Mouse (Mus musculus) heart, postnatal 25 days (tissue): ENCODE measurements around the gene Nedd9. TPM values are rescaled to one million over a fixed set of nuclear protein-coding genes. Genes with fewer than 3 reads are reported as not detected.

ENCODE experiments used
- DNase-seq: peaks from one replicate; pipeline ENCODE4 v3.0.0; 2022; ENCODE audit warnings: low spot score
- intact Hi-C: fragments of 180-260 bp; cut with DNase I; formaldehyde crosslinking; loops from one replicate; pipeline ENCODE4 v1.15.1; 2025
- total RNA-seq, 2 experiments: library from RNA; stranded (reverse); gene quantifications; 2 replicates each; pipeline ENCODE4 v1.2.3; 2021

The Nedd9 gene
- 10 to 100 TPM; 23.3 to 28.2 TPM for total RNA-seq

DNA sequence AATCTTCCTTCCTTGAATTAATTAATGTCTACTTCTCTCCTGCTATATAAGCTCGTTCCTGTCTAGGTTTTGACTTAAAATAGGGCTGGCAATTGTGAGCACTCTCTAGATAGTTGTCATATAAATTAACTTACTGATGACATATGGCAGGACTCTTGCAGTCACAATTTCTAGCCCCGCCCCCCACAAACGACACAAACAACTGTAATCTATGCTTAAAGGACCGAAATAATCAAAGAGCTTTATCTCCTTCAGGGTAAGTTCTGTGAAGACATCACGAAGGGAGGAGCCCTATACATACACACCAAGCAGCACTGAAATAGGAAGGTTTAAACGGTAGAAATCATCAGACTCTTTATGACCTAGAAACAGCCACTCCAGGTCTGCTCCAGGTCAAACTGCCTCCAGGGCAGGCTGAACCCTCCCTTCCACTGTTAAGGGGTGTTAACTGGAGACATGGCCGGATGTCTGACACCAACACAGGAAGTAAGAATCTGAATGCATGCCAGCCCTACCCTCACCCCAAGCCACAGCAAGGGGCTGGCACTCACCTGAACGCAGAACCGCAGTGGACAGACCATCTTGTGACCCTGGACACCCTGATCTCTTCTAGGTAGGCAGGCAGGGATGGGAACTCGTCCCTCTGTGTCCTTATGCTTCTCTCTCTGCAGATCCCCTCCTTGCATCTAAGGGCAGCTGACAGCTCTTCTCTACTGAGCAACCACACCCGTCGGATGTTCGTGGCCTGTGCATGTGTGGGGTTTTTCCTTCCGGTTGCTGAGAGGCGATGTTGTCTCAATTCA is at the start of gene Nedd9:
TSS of gene Nedd9 (minus strand) at position 757 of the 803 bp plus-strand sequence.
- intact Hi-C loops, result no loop called here
- DNase-seq, result peak; percentile 35

DNA sequence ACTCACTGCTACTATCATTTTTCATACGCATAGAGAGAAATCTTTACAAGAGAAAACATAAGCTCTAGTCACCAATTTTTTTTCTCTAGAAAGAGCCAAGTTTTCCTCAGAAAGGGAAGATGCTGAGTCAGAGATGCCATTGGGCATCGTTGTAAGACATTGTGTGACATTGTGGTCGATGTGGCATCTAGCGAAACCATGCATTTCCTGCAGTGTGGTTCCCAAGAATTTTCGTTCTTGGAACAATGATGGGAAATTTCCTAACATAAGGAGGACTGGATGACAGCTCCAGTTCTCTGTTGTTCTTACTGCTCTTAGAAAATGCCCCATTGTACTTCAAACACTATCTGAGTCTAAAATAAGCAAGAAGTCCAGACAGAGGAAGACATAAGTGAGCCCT is 45.5 kb upstream of the Nedd9 start:
- DNase-seq, result no peak
- intact Hi-C loops, result no loop called here

DNA sequence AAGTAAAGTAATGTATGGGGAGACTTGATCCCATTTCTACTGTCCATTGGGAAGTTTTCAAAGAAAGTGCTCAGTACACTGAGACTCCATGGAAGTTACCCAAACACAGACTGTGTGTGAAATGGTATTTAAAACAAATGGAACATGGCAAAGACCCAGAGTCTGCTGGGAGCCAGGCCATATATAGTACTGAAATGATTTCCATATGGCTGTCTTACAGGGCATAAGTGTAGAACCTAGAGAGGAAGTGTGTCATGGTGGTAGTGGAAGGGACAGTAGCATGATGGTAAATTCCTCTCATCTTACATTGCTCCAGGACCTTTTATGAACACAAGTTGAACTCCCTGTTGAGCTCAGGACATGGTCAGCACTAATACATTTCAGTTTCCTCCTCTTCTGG is 43.2 kb upstream of the Nedd9 start:
- intact Hi-C loops, result no loop called here
- DNase-seq, result no peak

DNA sequence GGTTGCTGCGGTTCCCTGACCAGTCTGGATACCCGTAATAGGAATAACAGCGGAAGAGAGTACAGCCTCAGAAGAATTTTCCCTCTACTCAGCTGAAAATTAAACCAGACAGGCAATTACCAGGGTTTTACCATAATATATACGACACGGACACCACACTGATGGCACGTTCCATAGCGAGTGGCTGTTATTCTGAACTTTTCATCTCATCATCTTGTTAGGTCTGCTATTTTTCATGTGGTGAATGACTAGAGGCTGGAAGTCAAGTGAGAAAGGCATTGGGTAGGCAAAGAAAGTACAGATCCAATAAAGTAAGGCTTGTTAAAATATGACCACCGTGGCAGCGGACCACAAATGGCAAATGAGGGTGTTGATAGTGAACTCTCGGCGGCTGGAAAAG is 37.0 kb upstream of the Nedd9 start:
- no peak for DNase-seq

DNA sequence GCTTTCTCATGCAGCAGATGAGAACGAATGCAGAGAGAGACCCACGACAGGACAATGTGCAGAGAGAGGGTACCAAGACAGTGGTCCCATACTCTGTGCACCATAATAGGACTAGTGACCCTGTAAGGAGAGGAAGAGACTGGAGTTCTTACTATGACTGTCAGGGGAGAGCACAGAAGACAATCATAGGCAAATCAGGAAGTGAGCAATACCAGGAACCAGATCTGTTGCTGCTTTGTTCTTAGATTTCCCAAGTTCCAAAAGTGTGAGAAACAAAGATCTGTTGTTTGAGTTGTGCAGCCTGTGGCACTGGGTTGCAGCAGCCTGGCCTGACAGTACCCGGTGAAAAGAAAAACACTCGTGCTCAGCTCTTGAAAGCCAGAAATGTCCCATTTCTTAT is 34.1 kb upstream of the Nedd9 start:
- intact Hi-C loops, result no loop called here
- no peak for DNase-seq

More for the DNA sequence above, 37.0 kb upstream of the Nedd9 start:
- intact Hi-C loops, result no loop called here

DNA sequence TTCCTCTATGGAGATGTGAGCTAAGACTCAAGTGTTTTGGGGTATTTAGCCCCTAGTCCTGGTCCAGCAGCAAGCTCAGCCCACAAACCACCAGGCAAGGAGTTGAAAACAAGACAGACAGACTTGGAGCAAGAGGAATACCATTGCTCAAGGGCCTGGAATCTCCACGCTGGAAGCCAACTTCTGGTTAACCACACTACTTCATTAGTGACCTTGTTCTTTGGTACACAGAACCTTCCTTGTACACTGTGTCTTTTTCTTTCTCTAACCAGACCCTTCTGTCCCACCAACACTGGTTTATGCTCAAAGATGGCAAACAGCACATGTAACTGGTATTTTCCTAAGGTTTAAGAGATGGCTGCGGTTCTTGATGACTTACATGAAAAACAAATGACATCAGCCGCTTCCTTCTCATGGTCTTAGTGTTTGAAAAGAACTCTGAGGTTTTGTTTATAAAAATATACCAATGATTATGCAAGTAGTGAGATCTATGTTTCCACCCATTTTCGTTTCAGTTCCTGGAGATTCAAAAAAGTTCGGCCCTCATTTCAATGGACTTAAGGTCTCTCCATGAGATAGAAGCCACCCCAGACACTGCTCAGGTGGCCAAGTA is 33.5 kb upstream of the Nedd9 start:
- intact Hi-C loops, result no loop called here

DNA sequence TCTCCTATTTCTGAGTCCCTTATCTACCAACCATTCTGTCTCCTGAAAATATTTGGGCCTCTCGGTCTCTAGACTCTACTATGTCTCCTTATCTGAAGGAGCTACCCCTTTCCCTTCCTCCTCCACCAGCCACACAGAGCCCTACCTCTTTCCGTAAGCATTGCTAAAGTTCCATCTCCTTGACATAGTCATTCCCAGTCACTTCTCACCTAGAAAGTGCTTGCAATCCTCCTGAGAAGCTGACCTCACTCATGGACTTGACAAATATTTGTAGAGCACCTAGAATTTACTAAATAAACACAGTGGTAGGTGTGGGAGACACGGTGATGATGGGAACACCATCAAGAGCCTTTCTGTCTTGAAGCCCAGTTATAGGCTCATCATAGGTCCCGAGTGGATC is 32.6 kb upstream of the Nedd9 start:
- intact Hi-C loops, result no loop called here
- DNase-seq, result no peak

More for the DNA sequence above, 33.5 kb upstream of the Nedd9 start:
- no peak for DNase-seq

DNA sequence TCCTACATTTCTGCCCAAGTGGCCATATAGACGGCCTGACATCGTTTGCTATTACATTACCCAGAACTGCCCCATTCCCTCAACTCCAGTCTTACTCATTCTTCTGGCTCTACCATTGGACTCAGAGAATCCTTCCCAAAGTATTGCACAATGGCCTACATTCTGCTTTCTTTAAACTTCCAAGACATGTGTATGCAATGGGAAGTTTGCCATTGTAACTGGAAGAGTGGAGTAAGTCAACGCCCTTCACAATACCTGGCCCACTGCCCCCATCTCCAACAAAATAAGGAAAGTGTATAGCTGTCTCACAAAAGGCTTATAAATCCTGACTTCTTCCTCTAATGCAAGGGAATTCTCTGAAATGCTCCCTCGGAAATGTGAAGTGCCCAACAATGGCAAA is 30.0 kb upstream of the Nedd9 start:
- no peak for DNase-seq

DNA sequence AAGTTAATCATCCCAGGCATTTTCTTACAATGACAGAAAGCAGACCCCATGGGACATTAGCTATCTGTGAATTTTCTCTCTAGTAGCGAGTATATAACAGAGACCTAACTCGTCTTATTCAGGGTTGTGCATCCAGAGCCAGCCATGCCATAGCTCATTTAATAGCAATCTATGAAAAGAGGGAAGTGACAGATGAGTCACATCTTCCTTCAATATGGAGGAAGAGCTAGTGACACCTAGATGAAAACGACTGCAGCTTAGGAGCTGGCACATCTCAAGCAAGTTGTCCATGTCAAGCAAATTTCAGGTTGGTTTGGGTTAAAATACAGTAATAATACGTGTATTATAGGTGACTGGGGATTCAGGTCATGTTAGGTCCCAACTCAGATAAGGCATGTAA is 28.6 kb upstream of the Nedd9 start:
- no peak for DNase-seq
- intact Hi-C loops, result no loop called here

More for the DNA sequence above, 30.0 kb upstream of the Nedd9 start:
- intact Hi-C loops, result no loop called here

DNA sequence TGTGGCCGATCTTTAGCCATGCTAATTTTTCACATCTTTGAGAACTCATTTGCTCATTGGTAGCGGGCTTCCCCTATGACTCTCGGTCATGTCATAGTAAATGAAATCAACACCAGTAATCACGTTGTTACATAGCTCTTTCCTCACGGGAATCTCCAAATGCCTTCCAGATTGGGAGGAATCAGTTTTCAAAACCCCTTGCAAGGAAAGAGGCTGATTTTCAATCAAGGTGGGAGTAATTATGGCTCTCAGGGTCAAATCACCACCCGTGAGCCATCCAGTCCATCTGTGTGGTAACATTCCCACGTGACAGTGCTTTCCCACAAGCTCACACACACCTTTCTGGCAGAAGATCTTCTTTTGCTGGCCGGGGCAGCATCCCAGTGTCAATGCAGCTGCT is 27.8 kb upstream of the Nedd9 start:
- no peak for DNase-seq
- intact Hi-C loops, result no loop called here

DNA sequence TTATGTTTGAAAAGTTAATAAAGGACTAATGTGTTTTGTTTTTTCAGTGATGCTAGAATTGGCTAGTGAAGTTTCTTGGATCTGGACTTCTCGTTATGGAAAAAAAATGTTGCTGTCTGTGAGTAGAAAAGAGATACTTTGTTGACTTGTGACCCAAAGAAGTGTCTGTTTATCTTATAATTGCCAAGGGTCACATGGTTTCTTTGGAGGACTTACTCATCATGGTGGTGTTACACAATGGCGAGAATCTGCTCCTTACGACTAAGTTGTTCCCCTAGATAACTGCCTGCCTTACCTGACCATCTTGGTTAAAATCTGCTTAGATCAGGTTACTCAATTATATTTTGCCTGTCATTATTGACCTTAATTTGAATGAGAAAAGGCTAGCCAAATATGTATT is 26.3 kb upstream of the Nedd9 start:
- intact Hi-C loops, result no loop called here
- no peak for DNase-seq

DNA sequence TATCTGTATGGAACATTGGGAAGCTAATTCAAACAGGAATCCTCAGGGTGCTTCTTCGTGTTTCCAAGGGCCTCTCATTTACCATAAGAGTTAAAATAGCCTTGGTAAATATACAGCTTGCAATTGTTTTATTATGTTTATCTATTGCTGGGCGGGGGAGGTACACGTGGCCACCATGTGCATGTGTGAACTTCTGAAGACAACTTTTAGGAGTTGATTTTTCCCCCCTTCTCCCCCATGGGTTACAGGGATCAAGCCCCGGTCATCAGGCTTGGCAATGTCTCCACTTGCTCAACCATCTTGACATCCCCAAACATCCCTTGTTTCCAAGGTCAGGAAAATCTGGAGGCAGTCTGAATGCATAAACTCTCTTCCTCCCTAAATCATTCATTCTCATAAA is 25.1 kb upstream of the Nedd9 start:
- DNase-seq, result no peak
- intact Hi-C loops, result no loop called here

DNA sequence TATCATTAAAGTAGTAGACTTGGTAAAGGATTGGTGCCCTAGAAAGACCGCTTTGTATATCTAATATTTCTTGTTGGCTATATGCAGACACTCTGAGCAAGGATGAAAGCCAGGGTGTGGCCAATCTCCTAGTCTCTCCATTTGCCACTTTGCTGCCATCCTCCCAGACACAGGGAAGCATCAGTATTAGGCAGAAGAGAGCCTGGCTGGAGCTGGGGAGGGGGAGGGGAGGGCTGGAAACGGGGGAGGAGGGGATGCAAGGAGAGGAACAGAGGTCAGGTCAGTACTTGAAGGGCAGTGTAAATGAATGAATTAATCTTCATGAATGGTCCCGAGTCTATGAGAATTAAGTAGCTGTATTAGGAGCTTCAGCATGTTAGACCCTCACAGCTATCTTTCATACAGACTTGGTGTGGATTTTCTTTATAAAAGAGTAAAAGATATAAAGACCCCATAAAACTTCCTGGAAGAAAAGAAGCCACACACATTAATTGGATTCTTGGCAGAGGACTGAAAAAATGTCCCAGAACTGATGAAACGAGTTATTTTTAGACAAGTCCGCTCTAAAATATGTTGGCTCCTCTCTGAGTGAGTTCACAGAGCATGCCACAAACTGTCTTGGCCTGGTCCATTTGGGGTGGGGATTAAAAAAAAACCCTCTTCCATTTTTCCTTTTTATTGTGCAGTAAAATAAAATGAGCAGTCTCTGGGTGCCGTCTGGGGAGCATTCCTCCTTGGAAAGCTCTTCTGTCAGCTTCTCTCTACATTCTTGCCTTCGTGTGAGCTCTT is 23.7 kb upstream of the Nedd9 start:
- intact Hi-C loops, result no loop called here

DNA sequence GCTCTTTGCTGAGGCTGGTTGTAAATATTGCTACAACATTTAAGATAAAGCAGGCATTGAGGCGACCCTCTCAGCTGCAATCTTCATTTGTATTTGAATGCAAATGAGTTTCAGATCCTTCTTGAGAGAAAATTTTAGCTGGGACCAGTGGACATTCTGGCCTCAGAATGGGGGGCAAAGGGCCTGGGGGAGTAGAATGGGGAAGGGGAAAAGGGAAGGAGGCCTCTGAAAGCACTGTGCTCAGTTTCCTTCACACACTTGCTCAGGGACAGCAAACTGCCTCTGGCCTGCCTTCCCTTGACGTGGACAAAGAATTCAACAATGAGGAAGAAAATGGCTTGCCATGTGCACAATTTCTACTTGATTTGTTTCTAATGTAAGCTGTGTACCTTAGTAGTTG is 18.4 kb upstream of the Nedd9 start:
- DNase-seq, result no peak
- intact Hi-C loops, result no loop called here

More for the DNA sequence above, 23.7 kb upstream of the Nedd9 start:
- no peak for DNase-seq

DNA sequence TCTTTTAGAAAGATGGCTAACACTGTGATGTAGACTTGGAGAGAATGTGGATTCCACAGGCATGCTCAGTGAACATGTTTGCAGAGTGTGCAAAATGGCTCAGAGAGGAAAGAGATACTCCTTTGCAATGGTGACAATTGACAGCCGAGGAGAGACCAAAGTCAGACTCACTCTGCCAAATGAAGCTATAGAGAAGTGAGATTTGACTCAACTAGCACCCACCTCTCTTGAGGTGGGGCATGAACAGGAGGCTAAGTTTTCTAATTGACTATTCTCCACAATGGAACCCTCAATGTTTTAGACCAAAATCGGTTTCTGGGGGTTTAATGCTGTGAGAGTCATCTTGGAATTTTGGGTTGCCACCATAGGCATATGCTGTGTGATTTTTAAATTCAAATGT is 17.8 kb upstream of the Nedd9 start:
- DNase-seq, result no peak
- intact Hi-C loops, result no loop called here

DNA sequence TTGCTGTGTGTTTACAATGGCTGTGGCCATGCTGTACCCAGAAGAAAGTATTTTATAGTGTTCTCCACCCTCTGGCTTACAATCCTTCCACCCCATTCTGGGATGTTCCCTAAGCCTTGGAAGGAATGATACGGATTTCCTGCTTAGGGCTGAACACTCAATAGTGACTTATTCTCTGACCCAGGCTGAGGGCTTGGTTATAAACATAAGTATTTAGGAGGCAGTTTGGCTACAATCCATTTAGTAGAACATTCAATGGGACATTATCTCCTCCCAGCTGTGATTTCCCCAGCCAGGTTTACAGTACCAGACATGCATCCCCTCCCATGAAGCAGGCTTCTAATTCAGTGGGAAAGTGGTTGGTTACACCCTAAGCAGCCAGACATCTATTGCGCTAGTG is 17.3 kb upstream of the Nedd9 start:
- DNase-seq, result no peak
- intact Hi-C loops, result no loop called here

DNA sequence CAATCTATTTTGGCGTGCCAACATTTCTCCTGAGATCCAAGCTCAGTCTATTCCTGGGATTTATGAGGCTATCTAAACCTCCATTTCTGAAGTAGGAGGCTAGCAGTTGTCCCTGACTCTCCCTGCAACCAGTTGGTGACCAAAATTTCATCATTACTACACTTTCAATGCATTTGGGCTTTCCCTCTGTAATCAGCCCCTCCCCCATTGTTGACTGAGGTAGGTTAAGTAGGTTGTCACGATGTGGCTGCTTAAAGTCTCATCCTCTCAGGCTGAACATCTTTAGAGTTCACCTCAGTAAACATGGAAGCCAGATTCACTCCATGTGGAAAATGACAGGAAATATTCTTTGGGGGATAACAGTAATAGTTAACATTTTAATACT is 15.7 kb upstream of the Nedd9 start:
- intact Hi-C loops, result no loop called here
- DNase-seq, result no peak

DNA sequence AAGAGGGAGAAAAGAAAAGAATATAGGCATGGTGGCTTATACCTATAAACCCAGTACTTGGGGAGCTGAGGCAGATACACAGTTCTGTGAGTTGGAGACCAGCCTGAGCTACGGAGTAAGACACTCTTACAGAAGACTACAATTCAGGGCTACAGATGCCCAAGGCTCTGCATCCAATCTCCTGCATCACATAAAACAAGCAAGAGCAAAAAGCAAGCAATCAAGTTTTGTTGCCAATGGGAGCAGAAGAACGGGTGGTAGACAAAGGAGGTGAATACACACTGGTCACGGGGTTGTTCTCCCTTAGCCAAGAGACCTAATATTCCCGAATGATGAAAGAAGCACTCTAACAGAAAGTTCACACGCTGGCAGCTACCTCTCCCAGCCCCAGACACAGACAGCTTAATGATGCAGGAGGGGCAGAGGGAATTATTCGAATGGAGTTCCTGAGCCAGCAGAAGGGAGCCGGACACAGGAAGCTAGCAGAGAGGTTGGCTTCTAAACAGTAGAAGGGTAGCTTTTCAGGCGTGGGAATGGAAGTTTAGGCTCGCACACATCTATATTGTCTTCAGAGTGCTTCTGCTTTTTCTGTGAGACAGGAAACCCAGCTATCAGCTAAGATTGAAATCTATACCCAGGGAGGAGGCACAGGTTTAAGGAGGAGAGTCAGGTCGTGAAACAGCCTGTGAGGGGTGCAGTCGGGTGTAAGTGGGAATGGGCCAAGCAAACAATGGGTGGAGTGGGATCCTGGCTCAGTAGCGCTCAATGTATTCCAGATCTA is 15.2 kb upstream of the Nedd9 start:
- intact Hi-C loops, result no loop called here
- DNase-seq, result no peak

DNA sequence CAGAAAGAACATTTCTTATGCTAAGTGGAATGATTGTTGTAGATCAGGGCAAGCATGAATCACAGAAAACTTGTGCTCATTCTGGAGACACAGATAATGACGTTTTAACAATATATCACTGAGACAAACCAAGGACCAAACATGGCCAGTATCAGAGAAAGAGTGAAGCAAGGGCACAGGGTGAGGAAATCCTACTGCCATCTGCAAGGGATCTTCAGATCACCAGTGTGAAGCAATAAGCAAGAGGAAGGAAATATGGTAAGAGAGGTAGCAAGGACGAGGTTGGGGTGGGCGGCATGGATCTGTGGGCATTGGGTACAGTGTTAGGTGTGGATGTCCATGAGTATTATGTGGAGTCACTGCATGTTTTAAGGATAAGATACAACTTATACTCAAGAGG is 13.6 kb upstream of the Nedd9 start:
- no peak for DNase-seq
- intact Hi-C loops, result no loop called here

DNA sequence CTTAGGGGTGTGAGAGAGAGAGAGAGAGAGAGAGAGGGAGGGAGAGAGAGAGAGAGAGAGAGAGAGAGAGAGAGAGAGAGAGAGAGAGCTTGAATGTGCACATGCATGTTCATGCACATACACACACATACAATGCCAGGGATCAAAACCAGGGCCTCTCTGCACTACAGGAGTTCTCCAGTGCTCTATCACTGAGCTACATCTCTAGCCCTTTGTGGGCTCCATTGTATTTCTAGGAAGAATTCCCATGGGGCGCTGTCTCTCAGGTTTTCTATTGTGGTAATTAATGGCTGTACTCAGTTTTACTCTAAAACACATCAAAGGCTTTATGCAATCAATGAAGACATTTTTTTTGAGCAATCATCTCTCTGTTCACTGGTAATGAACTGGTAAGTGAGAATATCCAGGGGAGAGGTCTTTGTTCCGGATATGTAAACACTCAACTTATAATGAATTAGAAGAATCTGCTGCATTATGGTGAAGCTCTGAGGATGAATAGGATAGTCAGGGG is 11.5 kb upstream of the Nedd9 start:
- intact Hi-C loops, result no loop called here
- no peak for DNase-seq
